Mouse (Mus musculus) sigmoid colon, adult 10 weeks (tissue): ENCODE data around the gene Rpl22. TPM values are rescaled to one million over a fixed set of nuclear protein-coding genes. Genes with fewer than 3 reads are reported as not detected.

ENCODE experiments used
- polyA plus RNA-seq: library from polyadenylated mRNA; stranded (reverse); fragments of 350-450 nt; fragmentation: Illumina TruSeq; extraction: RNeasy Lipid Tissue Mini Kit (QIAGEN cat#74804); gene quantifications from one replicate; pipeline ENCODE4 v1.2.3, GENCODE M21; 2014; ENCODE audit warnings: low read depth, low replicate concordance

Gene Rpl22
- polyA plus RNA-seq, result 461 TPM

GRCm38 (mm10) chr4:152325574-152326411 is at the start of gene Rpl22:
Rpl22 (plus strand) TSS chr4:152325742.

GRCm38 (mm10) chr4:152291562-152291961 is 34.0 kb upstream of the Rpl22 start, which contains the start of gene Hes3:
Hes3 (minus strand) TSS chr4:152291662.

GRCm38 (mm10) chr4:152296874-152297861 is 28.4 kb upstream of the Rpl22 start, which contains the start of gene Icmt:
Icmt (plus strand) TSS chr4:152297227.

GRCm38 (mm10) chr4:152318517-152319234 is 6.9 kb upstream of the Rpl22 start, which contains the start of gene Rnf207:
Rnf207 (minus strand) TSS chr4:152318993.

GRCm38 (mm10) chr4:152338419-152339292 is 13.1 kb downstream of the Rpl22 start, which contains the start of gene Chd5:
Chd5 (plus strand) TSS chr4:152338651.

Other genes with a start within 250 kb of the Rpl22 start
- gene Tnfrsf25, start 209.8 kb upstream of the Rpl22 start, polyA plus RNA-seq, result not detected
- 4.1 TPM for gene Espn, start 173.4 kb upstream of the Rpl22 start, polyA plus RNA-seq
- 1.7 TPM for gene Hes2, start 166.9 kb upstream of the Rpl22 start, polyA plus RNA-seq
- gene Acot7, start 147.6 kb upstream of the Rpl22 start, polyA plus RNA-seq, result 2.2 TPM
- gene Gpr153, start 51.5 kb upstream of the Rpl22 start, polyA plus RNA-seq, result 2.1 TPM
- gene Hes3, start 34.1 kb upstream of the Rpl22 start, polyA plus RNA-seq, result not detected
- gene Icmt, start 28.5 kb upstream of the Rpl22 start, polyA plus RNA-seq, result 9.4 TPM
- gene Rnf207, start 6.7 kb upstream of the Rpl22 start, polyA plus RNA-seq, result 0.82 TPM
- 0.09 TPM for gene Chd5, start 12.9 kb downstream of the Rpl22 start, polyA plus RNA-seq
- gene Nphp4, start 151.0 kb downstream of the Rpl22 start, polyA plus RNA-seq, result not detected
- gene Kcnab2, start 152.1 kb downstream of the Rpl22 start, polyA plus RNA-seq, result 0.85 TPM